Mouse (Mus musculus): ENCODE data around the gene Slc15a4.

- no peak for TF ChIP-seq GATA1 (IDR thresholded peaks at IDR 0.05; ENCODE audit: borderline replicate concordance, low read length)
- TF ChIP-seq FLI1 (IDR thresholded peaks at IDR 0.05; ENCODE audit: low read length), result no peak
Measured at GRCm38 (mm10) chr5:127607507-127607906, 25.2 kb downstream of the Slc15a4 start.

Data from megakaryocyte, embryonic 14.5 days (primary cell).